Mouse (Mus musculus) thymus, adult 2 months (tissue): ENCODE data around the gene Evc2.

Experiments
- CTCF ChIP-seq: fragments of 200-500 bp; IDR thresholded peaks from 2 replicates; pipeline ENCODE4 v1.5.1; 2012; ENCODE audit warnings: mild to moderate bottlenecking, control low read depth, low read length, moderate library complexity, borderline replicate concordance; ENCODE audit not compliant: control insufficient read depth, poor library complexity, insufficient read depth; ENCODE audit errors: extremely low read depth
- POLR2A ChIP-seq: fragments of 200-500 bp; IDR thresholded peaks from 2 replicates; pipeline ENCODE4 v1.6.1; 2012; ENCODE audit warnings: mild to moderate bottlenecking, low read length, control low read depth, moderate library complexity; ENCODE audit not compliant: control insufficient read depth, poor library complexity, insufficient read depth; ENCODE audit errors: extremely low read depth

DNA sequence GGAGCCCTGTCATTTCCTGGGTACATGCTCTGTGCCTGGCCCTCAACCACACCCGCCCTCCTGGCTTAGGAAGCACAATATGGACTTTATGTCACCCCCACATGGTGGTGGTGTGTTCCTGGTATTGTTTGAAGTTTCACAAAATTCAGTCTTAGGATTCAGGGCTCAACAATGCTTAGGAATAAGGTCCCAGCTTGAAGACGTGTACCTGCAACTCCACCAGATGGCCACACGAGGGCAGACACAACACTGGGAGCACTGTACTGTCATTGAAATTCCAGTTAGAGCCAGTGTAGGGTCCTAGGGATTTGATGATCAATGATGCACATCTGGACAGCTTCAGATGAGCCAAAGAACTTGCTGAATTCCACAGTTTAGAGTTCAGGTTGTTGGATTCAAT is 49.1 kb upstream of the Evc2 start:
- no peak for TF ChIP-seq POLR2A
- TF ChIP-seq CTCF, result no peak
